Mouse (Mus musculus): ENCODE data around the gene Coro2b. TPM values are rescaled to one million over a fixed set of nuclear protein-coding genes. Genes with fewer than 3 reads are reported as not detected.

Coro2b gene
- polyA plus RNA-seq, 1 experiment from 2014 or later, result 8.8 TPM

GRCm38 (mm10) chr9:62537941-62538340, 1.1 kb upstream of the Coro2b start:
- no peaks in the 10 kb centered on the region for H3K9me3 ChIP-seq
- no peak overlapping the region for H3K4me3 ChIP-seq
- H3K27ac ChIP-seq, result no peak overlapping the region
- H3K4me1 ChIP-seq, result peaks cover 32% of the 10 kb centered on the region
- no peak for ATAC-seq (ENCODE audit: insufficient number of reproducible peaks, insufficient read depth, low FRiP score, low TSS enrichment, low read depth)
- no peak overlapping the region for H3K4me2 ChIP-seq
- peaks cover 20% of the 10 kb centered on the region for H3K27me3 ChIP-seq
- H3K9ac ChIP-seq, result no peak overlapping the region
- 74% methylated on average over 6 of the region's 6 CpGs for WGBS
- no peaks in the 10 kb centered on the region for H3K36me3 ChIP-seq

GRCm38 (mm10) chr9:62536119-62536654, 657 bp downstream of the Coro2b start:
- Histone ChIP-seq H3K4me3 (peak overlapping the region; percentile 68), H3K9ac (peak overlapping the region; percentile 85), H3K9me3 (no peaks in the 10 kb centered on the region), H3K4me2 (peak overlapping the region; percentile 95), H3K4me1 (peaks cover 47% of the 10 kb centered on the region), H3K36me3 (no peaks in the 10 kb centered on the region), H3K27ac (peak overlapping the region; percentile 76; the same call in 1 of the 2 replicates), H3K27me3 (peaks cover 20% of the 10 kb centered on the region)
- ATAC-seq (ENCODE audit: insufficient number of reproducible peaks, insufficient read depth, low FRiP score, low TSS enrichment, low read depth), result no peak
- 2% methylated on average over 29 of the region's 29 CpGs for WGBS

GRCm38 (mm10) chr9:62535566-62535965, 1.3 kb downstream of the Coro2b start:
- peak overlapping the region; percentile 85; the same call in 1 of the 2 replicates for H3K9ac ChIP-seq
- H3K4me2 ChIP-seq, result peak overlapping the region; percentile 95
- ATAC-seq (ENCODE audit: insufficient number of reproducible peaks, insufficient read depth, low FRiP score, low TSS enrichment, low read depth), result no peak
- no peaks in the 10 kb centered on the region for H3K36me3 ChIP-seq
- peaks cover 41% of the 10 kb centered on the region for H3K4me1 ChIP-seq
- WGBS, result 70% methylated on average over 8 of the region's 8 CpGs
- H3K27me3 ChIP-seq, result peaks cover 20% of the 10 kb centered on the region
- H3K27ac ChIP-seq, result no peak overlapping the region
- H3K9me3 ChIP-seq, result no peaks in the 10 kb centered on the region
- H3K4me3 ChIP-seq, result peak overlapping the region; percentile 68

GRCm38 (mm10) chr9:62534691-62535090, 2.2 kb downstream of the Coro2b start:
- H3K27ac ChIP-seq, result no peak overlapping the region
- H3K4me1 ChIP-seq, result peaks cover 44% of the 10 kb centered on the region
- no peak overlapping the region for H3K4me2 ChIP-seq
- no peaks in the 10 kb centered on the region for H3K36me3 ChIP-seq
- H3K9me3 ChIP-seq, result no peaks in the 10 kb centered on the region
- H3K9ac ChIP-seq, result no peak overlapping the region
- peaks cover 20% of the 10 kb centered on the region for H3K27me3 ChIP-seq
- H3K4me3 ChIP-seq, result no peak overlapping the region
- no peak for ATAC-seq (ENCODE audit: insufficient number of reproducible peaks, insufficient read depth, low FRiP score, low TSS enrichment, low read depth)
- WGBS, result 82% methylated on average over 7 of the region's 7 CpGs

GRCm38 (mm10) chr9:62534158-62534557, 2.7 kb downstream of the Coro2b start:
- Histone ChIP-seq H3K4me1 (peaks cover 44% of the 10 kb centered on the region), H3K27ac (no peak overlapping the region), H3K9me3 (no peaks in the 10 kb centered on the region), H3K36me3 (no peaks in the 10 kb centered on the region), H3K9ac (no peak overlapping the region), H3K27me3 (peaks cover 20% of the 10 kb centered on the region), H3K4me3 (no peak overlapping the region), H3K4me2 (no peak overlapping the region)
- 90% methylated on average over 2 of the region's 2 CpGs for WGBS
- ATAC-seq (ENCODE audit: insufficient number of reproducible peaks, insufficient read depth, low FRiP score, low TSS enrichment, low read depth), result no peak

- H3K9ac ChIP-seq, result no peak overlapping the region
- H3K36me3 ChIP-seq, result no peaks in the 10 kb centered on the region
- H3K4me1 ChIP-seq, result peaks cover 44% of the 10 kb centered on the region
- H3K4me3 ChIP-seq, result no peak overlapping the region
- H3K9me3 ChIP-seq, result no peaks in the 10 kb centered on the region
- no peak overlapping the region for H3K27ac ChIP-seq
- WGBS, result 46% methylated on average over 11 of the region's 11 CpGs
- ATAC-seq (ENCODE audit: insufficient number of reproducible peaks, insufficient read depth, low FRiP score, low TSS enrichment, low read depth), result no peak
- H3K4me2 ChIP-seq, result no peak overlapping the region
- peaks cover 15% of the 10 kb centered on the region for H3K27me3 ChIP-seq
These were observed 4.0 kb downstream of the Coro2b start for GRCm38 (mm10) chr9:62532876-62533275.

- peak overlapping the region; percentile 20; the same call in 1 of the 2 replicates for H3K4me2 ChIP-seq
- peak overlapping the region; percentile 58 for H3K9ac ChIP-seq
- H3K27me3 ChIP-seq, result peaks cover 9% of the 10 kb centered on the region
- H3K4me1 ChIP-seq, result peaks cover 43% of the 10 kb centered on the region
- no peaks in the 10 kb centered on the region for H3K36me3 ChIP-seq
- 21% methylated on average over 12 of the region's 12 CpGs for WGBS
- no peak for ATAC-seq (ENCODE audit: insufficient number of reproducible peaks, insufficient read depth, low FRiP score, low TSS enrichment, low read depth)
- H3K27ac ChIP-seq, result peak overlapping the region; percentile 80
- no peak overlapping the region for H3K4me3 ChIP-seq
- no peaks in the 10 kb centered on the region for H3K9me3 ChIP-seq
These were observed 5.2 kb downstream of the Coro2b start for GRCm38 (mm10) chr9:62531459-62532275.

- Histone ChIP-seq H3K4me3 (no peak overlapping the region), H3K4me2 (no peak overlapping the region), H3K36me3 (no peaks in the 10 kb centered on the region), H3K4me1 (peaks cover 49% of the 10 kb centered on the region), H3K27ac (no peak overlapping the region), H3K9me3 (no peaks in the 10 kb centered on the region), H3K9ac (no peak overlapping the region), H3K27me3 (no peaks in the 10 kb centered on the region)
- no peak for ATAC-seq (ENCODE audit: insufficient number of reproducible peaks, insufficient read depth, low FRiP score, low TSS enrichment, low read depth)
- WGBS, result 84% methylated on average over 11 of the region's 11 CpGs
These were observed 8.3 kb downstream of the Coro2b start for GRCm38 (mm10) chr9:62528527-62528926.

- Histone ChIP-seq H3K9me3 (no peaks in the 10 kb centered on the region), H3K4me1 (peaks cover 55% of the 10 kb centered on the region), H3K9ac (no peak overlapping the region), H3K36me3 (no peaks in the 10 kb centered on the region), H3K27me3 (0 out of 2 replicates have a peak, but pooled peaks cover 6% of the 10 kb centered on the region), H3K27ac (0 out of 2 replicates have a peak overlapping the region, but pooled peaks have one; percentile 7), H3K4me3 (no peak overlapping the region), H3K4me2 (no peak overlapping the region)
- ATAC-seq (ENCODE audit: insufficient number of reproducible peaks, insufficient read depth, low FRiP score, low TSS enrichment, low read depth), result no peak
- 85% methylated on average over 8 of the region's 8 CpGs for WGBS
These were observed 10.0 kb downstream of the Coro2b start for GRCm38 (mm10) chr9:62526858-62527257.

- Histone ChIP-seq H3K4me2 (no peak overlapping the region), H3K27ac (peak overlapping the region; percentile 14; the same call in 1 of the 2 replicates), H3K36me3 (no peaks in the 10 kb centered on the region), H3K27me3 (0 out of 2 replicates have a peak, but pooled peaks cover 6% of the 10 kb centered on the region), H3K4me1 (peaks cover 55% of the 10 kb centered on the region), H3K4me3 (no peak overlapping the region), H3K9ac (no peak overlapping the region), H3K9me3 (no peaks in the 10 kb centered on the region)
- no peak for ATAC-seq (ENCODE audit: insufficient number of reproducible peaks, insufficient read depth, low FRiP score, low TSS enrichment, low read depth)
- 10% methylated on average over 3 of the region's 3 CpGs for WGBS
These were observed 10.4 kb downstream of the Coro2b start for GRCm38 (mm10) chr9:62526451-62526850.

GRCm38 (mm10) chr9:62524761-62525308, 12.0 kb downstream of the Coro2b start:
- WGBS, result 34% methylated on average over 4 of the region's 4 CpGs
- Histone ChIP-seq H3K27me3 (0 out of 2 replicates have a peak, but pooled peaks cover 6% of the 10 kb centered on the region), H3K27ac (no peak overlapping the region), H3K4me3 (no peak overlapping the region), H3K9me3 (no peaks in the 10 kb centered on the region), H3K4me2 (no peak overlapping the region), H3K9ac (no peak overlapping the region), H3K36me3 (no peaks in the 10 kb centered on the region), H3K4me1 (peaks cover 63% of the 10 kb centered on the region)
- no peak; the same call in 1 of the 2 replicates for ATAC-seq (ENCODE audit: insufficient number of reproducible peaks, insufficient read depth, low FRiP score, low TSS enrichment, low read depth)

All from embryonic facial prominence, embryonic 13.5 days (tissue).